Comparison of ENCODE assay signal across 17 mouse cellular contexts in genomic region chr11:69543598-69543997, GRCm38 (mm10). TPM values are rescaled to one million over a fixed set of nuclear protein-coding genes. Genes with fewer than 3 reads are reported as not detected.
A peak's percentile ranks its signal among the peaks of the same experiment; 100 is the strongest.
DNase-seq lines count a peak whose midpoint lies in the region; ATAC-seq lines count a peak whose summit lies in the region.
"Had no signal": no experiment of that assay in that cellular context is flagged by ENCODE, and none has a peak within 500 bp of the region (broad histone marks: within the 10 kb centered on the region; RNA-seq: fewer than 3 reads in every experiment).

No protein-coding gene starts in this region.

- no peak overlapping the region for H3K4me2 ChIP-seq in forebrain, embryonic 11.5 days (ENCODE audit: low read depth, low read length, severe bottlenecking)
- H3K4me2 ChIP-seq in hindbrain, embryonic 15.5 days = no peak overlapping the region
- H3K4me2 ChIP-seq in midbrain, embryonic 15.5 days = peak overlapping the region; percentile 10; the same call in 1 of the 2 replicates
- H3K4me2 ChIP-seq: embryonic facial prominence, embryonic 12.5 days; limb, embryonic 13.5 days; stomach, embryonic 15.5 days had no signal

- no peak for ATAC-seq in forebrain, embryonic 11.5 days (replicated peaks; ENCODE audit: low FRiP score)
- no peak for ATAC-seq in hindbrain, embryonic 15.5 days (ENCODE audit: low FRiP score, low read depth)
- no peak for ATAC-seq in midbrain, embryonic 15.5 days (replicated peaks)
- no peak for ATAC-seq in inflammation-experienced regulatory T-cells, adult 6 months
- ATAC-seq: intestine, embryonic 16.5 days had no signal

- 0 out of 2 replicates have a peak overlapping the region, but pooled peaks have one; percentile 1 for H3K4me3 ChIP-seq in embryonic facial prominence, embryonic 10.5 days
- no peak overlapping the region for H3K4me3 ChIP-seq in forebrain, embryonic 11.5 days (ENCODE audit: low read depth, low read length)
- no peak overlapping the region for H3K4me3 ChIP-seq in hindbrain, embryonic 15.5 days
- no peak overlapping the region for H3K4me3 ChIP-seq in midbrain, embryonic 15.5 days
- H3K4me3 ChIP-seq: embryonic facial prominence, embryonic 12.5 days; heart, adult 2 months; limb, embryonic 13.5 days; stomach, embryonic 15.5 days had no signal

- no peaks in the 10 kb centered on the region for H3K36me3 ChIP-seq in embryonic facial prominence, embryonic 10.5 days (replicated peaks)
- no peaks in the 10 kb centered on the region for H3K36me3 ChIP-seq in forebrain, embryonic 11.5 days (ENCODE audit: control insufficient read depth, insufficient read depth, low read length)
- no peaks in the 10 kb centered on the region for H3K36me3 ChIP-seq in hindbrain, embryonic 15.5 days
- no peaks in the 10 kb centered on the region for H3K36me3 ChIP-seq in midbrain, embryonic 15.5 days (replicated peaks)
- H3K36me3 ChIP-seq: embryonic facial prominence, embryonic 12.5 days; limb, embryonic 13.5 days; stomach, embryonic 15.5 days had no signal

- peak overlapping the region; percentile 5; the same call in 1 of the 2 replicates for H3K9ac ChIP-seq in forebrain, embryonic 11.5 days (ENCODE audit: low read length)
- no peak overlapping the region for H3K9ac ChIP-seq in hindbrain, embryonic 15.5 days
- no peak overlapping the region for H3K9ac ChIP-seq in midbrain, embryonic 15.5 days
- H3K9ac ChIP-seq: embryonic facial prominence, embryonic 12.5 days; limb, embryonic 13.5 days; stomach, embryonic 15.5 days had no signal

- H3K27me3 ChIP-seq in embryonic facial prominence, embryonic 10.5 days (replicated peaks; ENCODE audit: low read depth, poor library complexity, severe bottlenecking) = peaks cover 11% of the 10 kb centered on the region
- H3K27me3 ChIP-seq in forebrain, embryonic 11.5 days (ENCODE audit: control insufficient read depth, insufficient read depth, low read length) = no peaks in the 10 kb centered on the region
- H3K27me3 ChIP-seq in hindbrain, embryonic 15.5 days = no peaks in the 10 kb centered on the region
- H3K27me3 ChIP-seq in midbrain, embryonic 15.5 days (replicated peaks) = no peaks in the 10 kb centered on the region
- H3K27me3 ChIP-seq: embryonic facial prominence, embryonic 12.5 days; stomach, embryonic 15.5 days had no signal

- peaks cover 50% of the 10 kb centered on the region for H3K4me1 ChIP-seq in embryonic facial prominence, embryonic 10.5 days
- H3K4me1 ChIP-seq in forebrain, embryonic 11.5 days (replicated peaks; ENCODE audit: control insufficient read depth, insufficient read depth, low read length) = peaks cover 24% of the 10 kb centered on the region
- peaks cover 44% of the 10 kb centered on the region for H3K4me1 ChIP-seq in hindbrain, embryonic 15.5 days (replicated peaks)
- peaks cover 58% of the 10 kb centered on the region for H3K4me1 ChIP-seq in midbrain, embryonic 15.5 days

- WGBS in embryonic facial prominence, embryonic 10.5 days = 44% methylated on average over 3 of the region's 3 CpGs
- 22% methylated on average over 3 of the region's 3 CpGs for WGBS in forebrain, embryonic 11.5 days
- 9% methylated on average over 3 of the region's 3 CpGs for WGBS in hindbrain, embryonic 15.5 days
- 6% methylated on average over 3 of the region's 3 CpGs for WGBS in midbrain, embryonic 15.5 days

- H3K9me3 ChIP-seq in embryonic facial prominence, embryonic 10.5 days = no peaks in the 10 kb centered on the region
- H3K9me3 ChIP-seq in forebrain, embryonic 11.5 days (ENCODE audit: control insufficient read depth, low read length) = no peaks in the 10 kb centered on the region
- H3K9me3 ChIP-seq in hindbrain, embryonic 15.5 days = no peaks in the 10 kb centered on the region
- no peaks in the 10 kb centered on the region for H3K9me3 ChIP-seq in midbrain, embryonic 15.5 days
- H3K9me3 ChIP-seq: embryonic facial prominence, embryonic 12.5 days; limb, embryonic 13.5 days; stomach, embryonic 15.5 days had no signal

- DNase-seq in embryonic facial prominence, embryonic 10.5 days (ENCODE audit: low spot score) = no peak
- DNase-seq in forebrain, embryonic 11.5 days (ENCODE audit: low spot score) = no peak
- no peak for DNase-seq in cerebellum, postnatal 36 days
- DNase-seq in frontal cortex, postnatal 10 days (ENCODE audit: low spot score in 2 of 2) = no peak
- DNase-seq: cerebellum, adult 18-20 months; heart, adult 2 months; heart, postnatal 10 days; kidney, postnatal 10 days; retina, postnatal 1 day; thymus, postnatal 25 days had no signal

- H3K27ac ChIP-seq in embryonic facial prominence, embryonic 10.5 days (replicated peaks) = no peak overlapping the region
- H3K27ac ChIP-seq in forebrain, embryonic 11.5 days (ENCODE audit: low read depth, low read length) = peak overlapping the region; percentile 55; the same call in 1 of the 2 replicates
- peak overlapping the region; percentile 56 for H3K27ac ChIP-seq in hindbrain, embryonic 15.5 days (replicated peaks)
- H3K27ac ChIP-seq in midbrain, embryonic 15.5 days = peak overlapping the region; percentile 71
- H3K27ac ChIP-seq: embryonic facial prominence, embryonic 12.5 days; heart, adult 2 months; limb, embryonic 13.5 days; stomach, embryonic 15.5 days had no signal

RNA-seq across cellular contexts. Expression of gene Dnah2, which starts 5.3 kb away (rescaled TPM):
- 1.3 and 1.4 TPM in 2 replicates for polyA plus RNA-seq in embryonic facial prominence, embryonic 10.5 days (2016; fragmentation: Nextera tagmentation; extraction: Ambion mirVana)
- 2.1 and 2.6 TPM in 2 replicates for polyA plus RNA-seq in forebrain, embryonic 11.5 days (2014; fragmentation: Nextera tagmentation; extraction: Ambion mirVana)
- polyA plus RNA-seq in hindbrain, embryonic 15.5 days (2015; fragmentation: Nextera tagmentation; extraction: Ambion mirVana) = 3.4 and 4.0 TPM in 2 replicates
- 4.5 and 5.7 TPM in 2 replicates for polyA plus RNA-seq in midbrain, embryonic 15.5 days (2015; fragmentation: Nextera tagmentation; extraction: Ambion mirVana)
- under 1 TPM in 1 of 3 experiments, not detected in 2; 0.21 TPM for polyA plus RNA-seq in inflammation-experienced regulatory T-cells, adult 6 months (2017; shearing (Covaris generic))

RNA-seq across cellular contexts. Expression of gene Efnb3, which starts 16.4 kb away (rescaled TPM):
- 29.5 and 29.8 TPM in 2 replicates for polyA plus RNA-seq in embryonic facial prominence, embryonic 10.5 days (2016; fragmentation: Nextera tagmentation; extraction: Ambion mirVana)
- 13.1 and 14.9 TPM in 2 replicates for polyA plus RNA-seq in forebrain, embryonic 11.5 days (2014; fragmentation: Nextera tagmentation; extraction: Ambion mirVana)
- polyA plus RNA-seq in hindbrain, embryonic 15.5 days (2015; fragmentation: Nextera tagmentation; extraction: Ambion mirVana) = 134 and 160 TPM in 2 replicates
- polyA plus RNA-seq in midbrain, embryonic 15.5 days (2015; fragmentation: Nextera tagmentation; extraction: Ambion mirVana) = 178 and 188 TPM in 2 replicates
- polyA plus RNA-seq in inflammation-experienced regulatory T-cells, adult 6 months (2017; shearing (Covaris generic)) = under 1 TPM in 2 of 3 experiments, not detected in 1; 0.11 to 0.22 TPM

RNA-seq across cellular contexts. Expression of gene Wrap53, which starts 36.5 kb away (rescaled TPM):
- 41.6 and 43.5 TPM in 2 replicates for polyA plus RNA-seq in embryonic facial prominence, embryonic 10.5 days (2016; fragmentation: Nextera tagmentation; extraction: Ambion mirVana)
- polyA plus RNA-seq in forebrain, embryonic 11.5 days (2014; fragmentation: Nextera tagmentation; extraction: Ambion mirVana) = 39.3 and 44.1 TPM in 2 replicates
- 19.6 and 20.6 TPM in 2 replicates for polyA plus RNA-seq in hindbrain, embryonic 15.5 days (2015; fragmentation: Nextera tagmentation; extraction: Ambion mirVana)
- polyA plus RNA-seq in midbrain, embryonic 15.5 days (2015; fragmentation: Nextera tagmentation; extraction: Ambion mirVana) = 21.4 and 23.2 TPM in 2 replicates
- 10 to 100 TPM; 22.0 to 32.2 (median 25.7) TPM for polyA plus RNA-seq in inflammation-experienced regulatory T-cells, adult 6 months (2017; shearing (Covaris generic))

RNA-seq across cellular contexts. Expression of gene Trp53, which starts 36.6 kb away (rescaled TPM):
- 219 and 225 TPM in 2 replicates for polyA plus RNA-seq in embryonic facial prominence, embryonic 10.5 days (2016; fragmentation: Nextera tagmentation; extraction: Ambion mirVana)
- polyA plus RNA-seq in forebrain, embryonic 11.5 days (2014; fragmentation: Nextera tagmentation; extraction: Ambion mirVana) = 168 and 175 TPM in 2 replicates
- polyA plus RNA-seq in hindbrain, embryonic 15.5 days (2015; fragmentation: Nextera tagmentation; extraction: Ambion mirVana) = 61.1 and 64.2 TPM in 2 replicates
- 60.4 and 70.1 TPM in 2 replicates for polyA plus RNA-seq in midbrain, embryonic 15.5 days (2015; fragmentation: Nextera tagmentation; extraction: Ambion mirVana)
- polyA plus RNA-seq in inflammation-experienced regulatory T-cells, adult 6 months (2017; shearing (Covaris generic)) = 100 to 1,000 TPM; 193 to 355 (median 324) TPM

Comparison
In these comparisons a context has a peak if more than half of its experiments do, and no peak if none do; other contexts are left out.
1. RNA of gene Efnb3, which starts 16.4 kb away (polyA plus RNA-seq): 178 to 188 TPM in midbrain, embryonic 15.5 days, 134 to 160 TPM in hindbrain, embryonic 15.5 days, 29.5 to 29.8 TPM in embryonic facial prominence, embryonic 10.5 days and 13.1 to 14.9 TPM in forebrain, embryonic 11.5 days; 0.11 to 0.22 TPM in inflammation-experienced regulatory T-cells, adult 6 months; every median in the first group is over 10 times any median in the second.